Mouse (Mus musculus): ENCODE data around the gene Bcar1. TPM values are rescaled to one million over a fixed set of nuclear protein-coding genes. Genes with fewer than 3 reads are reported as not detected.

Gene Bcar1
- 10 to 100 TPM; 49.4 to 54.6 (median 53.5) TPM for total RNA-seq (2022)

DNA sequence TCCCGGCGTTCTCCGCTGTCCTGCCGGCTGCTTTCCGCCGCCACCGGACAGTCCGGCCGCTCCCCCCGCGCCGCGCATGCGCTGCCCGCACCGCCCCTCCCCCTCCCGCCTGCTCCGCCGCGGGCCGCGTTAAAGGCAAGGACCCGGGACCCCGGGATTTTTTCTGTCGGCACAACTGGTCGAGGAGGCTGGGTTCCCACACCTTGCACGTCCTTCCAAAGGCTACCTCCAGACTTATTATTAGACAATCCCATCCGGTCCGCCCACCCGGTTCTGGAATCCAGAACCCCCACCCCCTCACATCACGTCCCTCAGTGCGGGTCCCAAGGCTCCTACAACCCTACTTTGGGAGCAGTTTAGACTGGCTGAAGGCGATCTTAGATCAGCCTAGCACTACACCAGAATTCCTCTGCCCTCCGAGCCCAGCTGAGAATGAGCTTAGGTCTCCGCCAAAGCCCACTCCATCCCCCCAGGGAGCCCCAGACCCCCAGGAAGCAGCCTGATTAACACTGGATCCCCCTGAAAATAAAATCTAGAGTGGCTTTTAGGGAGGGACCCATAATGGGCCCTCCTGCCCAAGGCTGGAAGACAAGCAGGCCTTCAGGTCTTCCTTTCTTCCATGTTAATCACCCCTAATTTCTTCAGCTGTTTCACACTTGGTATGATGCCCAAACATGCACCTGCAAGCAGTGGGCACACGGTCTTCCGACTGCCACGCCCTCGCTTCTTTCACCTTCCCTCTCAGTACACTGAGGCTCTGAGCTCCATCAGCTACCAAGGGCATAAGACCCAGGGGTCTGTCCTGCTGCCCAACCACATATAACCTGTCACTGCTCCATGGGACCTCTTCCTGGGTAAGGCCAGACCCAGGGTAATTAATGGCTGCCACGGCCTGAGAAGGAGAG lies at the start of gene Bcar1:
Gene Bcar1 (minus strand): TSS at position 18 of the 905 bp plus-strand sequence.
- DNase-seq (ENCODE audit: low spot score in 2 of 2) = no peak

DNA sequence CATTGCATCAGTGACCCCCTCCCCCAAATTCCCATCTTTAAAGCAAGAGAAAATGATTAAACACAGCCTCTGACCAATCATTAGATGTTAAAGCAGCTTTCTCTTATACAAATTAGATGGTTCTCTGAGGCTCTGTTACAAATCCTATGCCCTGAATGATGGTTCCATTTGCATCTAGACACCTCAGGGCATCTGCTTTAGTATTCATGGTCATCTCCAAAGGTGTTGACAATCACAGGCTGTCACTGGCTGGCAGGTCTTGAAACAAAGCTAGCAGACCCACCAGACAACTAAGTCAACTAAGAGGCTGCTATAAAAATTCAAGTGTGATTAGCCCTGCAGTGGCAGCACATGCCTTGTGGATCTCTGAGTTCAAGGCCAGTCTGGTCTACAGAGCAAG lies 46.0 kb upstream of the Bcar1 start:
- DNase-seq (ENCODE audit: low spot score in 2 of 2) = no peak

DNA sequence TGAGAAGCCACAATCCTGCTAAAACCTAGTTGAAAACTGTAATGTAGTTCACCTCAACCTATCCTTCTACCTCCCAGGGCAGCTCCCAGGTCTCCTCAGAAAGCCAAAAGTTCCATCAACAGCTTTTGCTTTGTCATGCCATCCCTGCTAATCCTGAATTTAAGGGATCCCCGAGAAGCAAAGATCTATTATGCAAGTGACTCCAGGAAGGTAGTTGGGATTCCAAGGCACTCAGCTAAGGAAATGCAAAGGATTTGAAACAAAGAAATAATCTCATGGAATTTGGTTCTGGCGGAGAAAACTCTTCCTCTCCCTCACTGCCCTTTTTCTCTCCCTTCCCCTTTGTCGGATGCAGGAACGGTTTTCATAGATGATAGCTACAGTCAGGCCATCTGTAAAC lies 45.6 kb upstream of the Bcar1 start:
- no peak for DNase-seq (ENCODE audit: low spot score in 2 of 2)

DNA sequence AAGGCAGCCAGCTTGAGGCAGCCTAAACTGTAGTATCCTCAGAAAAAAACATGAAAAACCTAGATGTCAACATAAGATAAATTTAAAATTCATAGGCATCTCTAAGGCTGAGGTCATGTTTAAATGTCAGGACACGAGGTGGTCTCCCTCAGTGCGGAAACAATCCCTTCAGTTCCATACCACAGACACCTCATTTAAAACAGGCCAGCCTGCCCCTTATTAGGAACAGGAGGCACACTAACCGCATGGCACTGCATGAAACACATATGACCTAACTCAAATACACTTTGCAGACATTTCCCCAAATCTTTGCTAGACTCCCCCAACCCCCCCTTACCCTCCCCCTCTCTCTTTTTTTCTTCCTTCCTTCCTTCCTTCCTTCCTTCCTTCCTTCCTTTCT lies 44.9 kb upstream of the Bcar1 start:
- DNase-seq (ENCODE audit: low spot score in 2 of 2) = no peak

DNA sequence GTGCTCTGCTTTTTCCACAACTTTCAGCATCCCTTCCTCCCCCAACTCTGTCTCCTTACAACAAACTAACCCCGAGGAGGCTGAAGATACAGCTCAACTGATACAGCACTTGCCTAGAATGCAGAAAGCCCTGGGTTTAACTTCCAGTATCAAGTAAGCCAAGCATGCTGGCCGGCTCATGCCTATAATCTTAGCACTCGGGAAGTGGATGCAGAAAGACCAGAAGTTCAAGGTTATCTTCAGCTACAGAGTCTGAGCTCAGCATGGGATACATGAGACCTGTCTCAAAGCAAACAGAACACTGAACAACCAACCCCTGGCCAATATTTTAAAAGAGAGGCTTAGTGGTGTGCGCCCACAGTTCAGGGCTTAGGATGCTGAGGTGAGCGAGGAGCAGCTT lies 44.5 kb upstream of the Bcar1 start:
- DNase-seq (ENCODE audit: low spot score in 2 of 2) = no peak

DNA sequence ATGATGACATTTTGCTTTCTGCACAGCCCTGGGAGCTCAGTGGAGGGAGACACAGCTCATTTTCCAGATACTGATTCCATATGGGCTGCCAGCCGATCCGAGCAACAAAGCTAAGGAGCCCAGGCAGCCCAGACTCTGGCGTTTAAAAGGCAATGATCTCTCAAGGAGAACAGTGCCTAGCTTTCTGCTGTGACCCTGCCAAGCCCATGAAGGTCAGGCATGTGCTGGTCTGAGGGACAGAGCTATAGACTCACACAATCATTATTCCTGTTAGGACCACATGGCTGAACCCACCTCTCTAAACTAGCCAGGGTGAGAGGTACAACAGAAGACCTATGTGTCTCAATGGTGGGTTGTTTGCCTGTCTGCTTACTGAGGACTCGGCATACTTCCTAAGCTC lies 44.1 kb upstream of the Bcar1 start:
- no peak for DNase-seq (ENCODE audit: low spot score in 2 of 2)

DNA sequence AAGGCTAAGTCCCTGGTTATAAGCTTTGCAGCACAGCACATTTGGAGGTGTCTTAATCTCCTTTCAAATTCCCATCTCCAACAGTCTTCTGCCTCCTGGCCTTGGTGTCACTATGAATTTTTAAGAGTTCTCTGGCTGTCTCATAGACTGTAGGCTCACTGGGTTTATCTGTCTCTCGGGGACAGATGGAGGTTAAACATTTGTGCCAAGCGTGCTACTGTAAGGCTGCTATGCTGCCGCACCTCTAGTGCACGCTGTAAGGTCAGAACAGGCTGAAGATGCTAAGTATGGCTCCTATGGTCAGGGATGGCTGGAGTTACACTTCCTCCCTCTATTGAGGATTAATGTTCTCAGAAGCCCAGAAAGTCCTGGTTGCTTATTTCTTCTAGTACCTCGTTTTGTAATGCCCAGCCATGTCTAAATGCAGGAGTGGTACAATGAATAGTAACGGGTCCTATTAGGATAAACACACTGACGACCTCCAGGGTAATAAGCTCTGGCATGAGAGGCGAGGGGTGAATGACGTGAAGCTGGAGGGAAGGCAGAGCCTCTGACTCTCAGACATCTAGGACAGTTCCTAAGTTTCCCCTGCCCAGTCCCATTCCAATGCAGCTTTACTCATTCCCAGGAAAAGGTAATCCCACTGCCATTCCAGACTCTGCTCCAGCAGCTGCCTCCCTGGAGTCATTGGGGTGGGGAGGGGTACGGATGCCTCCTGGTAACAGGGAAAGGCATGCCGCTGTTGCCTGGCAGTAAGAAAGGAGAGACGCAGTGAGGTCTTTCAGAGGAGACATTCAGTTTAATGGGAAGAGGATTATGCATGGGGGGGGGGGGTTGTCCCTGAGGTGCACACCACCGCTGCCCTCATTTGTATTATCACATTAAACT lies 43.3 kb upstream of the Bcar1 start:
- no peak for DNase-seq (ENCODE audit: low spot score in 2 of 2)

DNA sequence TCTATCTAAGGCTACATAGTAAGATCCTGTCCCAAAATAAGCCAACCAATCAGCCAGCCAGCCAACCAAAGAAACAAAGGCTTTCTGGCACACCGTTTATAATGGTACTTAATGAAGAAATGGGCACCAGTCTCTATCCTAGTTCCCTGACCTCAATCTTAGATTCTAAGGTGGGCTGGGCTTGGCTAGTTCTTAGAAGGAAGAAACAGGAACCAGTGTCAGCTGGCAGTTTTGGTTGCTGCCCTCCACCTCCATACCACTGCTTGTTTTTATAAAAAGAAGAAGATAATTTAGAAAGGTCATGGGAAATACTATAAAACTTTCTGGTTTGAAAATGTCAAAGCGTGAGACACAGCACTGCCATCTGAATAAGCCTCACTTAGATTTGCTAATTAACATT lies 42.5 kb upstream of the Bcar1 start:
- DNase-seq (ENCODE audit: low spot score in 2 of 2) = no peak

DNA sequence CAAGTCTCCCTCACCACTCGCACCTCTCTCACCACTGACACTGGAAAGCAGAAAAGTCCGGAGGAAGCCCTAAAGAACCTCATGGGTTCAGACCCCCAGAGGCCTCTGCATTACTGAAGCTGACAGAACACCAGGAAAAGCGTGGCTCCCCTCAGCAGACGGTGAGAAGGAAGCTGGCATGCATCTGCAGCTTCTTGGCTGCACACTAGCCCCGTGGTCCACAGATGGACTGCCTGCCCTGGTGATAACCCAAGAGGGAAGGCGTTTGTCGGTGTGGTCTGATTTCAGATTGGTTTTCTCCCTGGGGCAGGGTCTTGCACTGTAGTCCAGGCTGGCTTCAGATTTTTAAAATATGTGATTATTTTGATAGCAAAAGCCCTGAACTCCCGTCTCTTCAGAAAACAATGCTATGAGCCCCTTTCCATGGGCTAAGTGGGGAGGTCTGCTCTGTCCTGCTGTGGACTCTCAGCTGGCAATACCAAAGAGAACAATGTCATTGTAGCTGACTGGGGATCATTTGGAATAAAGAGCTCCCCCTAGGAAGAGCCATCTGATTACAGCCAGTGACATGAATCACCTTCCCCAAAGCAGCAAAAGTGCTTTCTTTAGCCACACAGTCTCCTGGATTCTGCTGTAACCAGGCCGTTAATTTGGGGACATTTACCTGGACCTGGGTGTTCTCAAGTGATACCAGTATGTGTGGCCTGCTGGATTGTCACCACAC lies 39.2 kb upstream of the Bcar1 start:
- DNase-seq (ENCODE audit: low spot score in 2 of 2) = no peak

DNA sequence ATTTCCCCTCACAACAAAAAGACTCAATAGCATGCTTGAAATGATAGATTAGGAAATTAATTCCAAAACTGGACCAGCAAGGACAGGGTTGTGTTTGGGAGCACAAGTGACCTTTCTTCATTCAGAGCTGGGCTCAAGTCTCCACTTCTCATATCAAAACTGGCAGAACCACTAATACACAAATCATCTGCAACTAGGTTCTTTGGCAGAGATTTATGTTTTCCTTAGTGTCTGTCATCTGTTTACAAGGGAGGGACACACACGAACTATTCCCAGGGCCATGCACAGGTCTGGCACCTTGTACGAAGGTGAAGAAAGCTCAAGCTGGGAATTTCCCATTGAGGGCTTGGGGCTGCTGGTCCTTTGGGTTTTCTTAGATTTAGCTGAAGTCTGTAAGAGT lies 38.6 kb upstream of the Bcar1 start:
- DNase-seq (ENCODE audit: low spot score in 2 of 2) = no peak

DNA sequence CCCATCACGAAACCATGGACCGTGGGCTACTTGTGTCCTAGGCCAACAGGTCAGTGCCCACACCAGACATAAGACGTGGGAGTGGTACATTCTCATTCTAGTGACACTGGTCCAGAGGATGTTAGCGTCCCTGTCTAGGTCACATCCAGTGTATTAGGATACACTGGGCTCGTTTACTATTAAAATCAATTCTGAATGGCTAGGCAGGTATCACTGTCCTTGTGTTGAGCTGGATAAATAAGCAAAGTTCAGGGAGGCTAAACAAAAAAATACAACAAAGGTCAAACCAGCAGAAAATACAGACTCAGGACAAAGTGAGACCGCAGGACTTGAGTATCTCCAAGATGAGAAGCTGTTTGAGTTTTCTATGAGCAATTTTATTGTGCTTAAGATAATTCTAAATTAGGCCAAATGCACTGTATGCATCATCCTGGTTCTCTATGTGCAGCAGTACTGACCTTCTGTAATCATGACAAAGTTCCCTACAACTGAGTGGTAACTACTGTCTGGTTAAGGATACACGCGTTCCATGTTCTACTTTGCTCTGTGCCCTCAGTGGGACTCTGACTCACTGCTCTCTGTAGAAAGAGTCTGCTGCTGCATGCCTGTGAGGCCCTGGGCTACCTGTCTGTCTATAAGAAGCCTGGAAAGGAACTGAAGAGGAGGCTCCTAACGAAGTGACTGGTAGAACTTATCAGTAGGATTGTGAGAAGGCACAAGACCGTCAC lies 37.3 kb upstream of the Bcar1 start:
- DNase-seq (ENCODE audit: low spot score in 2 of 2) = no peak

DNA sequence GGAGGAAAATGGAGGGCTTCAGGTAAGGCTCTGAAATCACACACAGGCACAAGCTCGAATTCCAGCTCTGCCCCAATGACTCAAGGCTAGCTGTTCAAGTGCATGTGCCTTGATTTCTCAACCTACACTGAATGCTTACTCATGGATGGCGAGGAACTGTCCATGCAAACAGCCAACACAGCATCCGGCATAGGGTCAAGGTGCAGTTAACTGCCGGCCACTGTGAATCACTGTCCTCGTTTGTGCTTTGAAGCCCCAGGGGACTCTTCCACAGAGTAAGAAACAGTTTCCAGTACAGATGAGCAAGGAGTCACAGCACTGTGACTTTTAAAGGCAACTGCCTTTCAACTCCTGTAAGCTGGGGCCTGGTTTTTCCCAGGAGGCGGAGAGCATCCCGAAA lies 36.1 kb upstream of the Bcar1 start:
- DNase-seq (ENCODE audit: low spot score in 2 of 2) = no peak

DNA sequence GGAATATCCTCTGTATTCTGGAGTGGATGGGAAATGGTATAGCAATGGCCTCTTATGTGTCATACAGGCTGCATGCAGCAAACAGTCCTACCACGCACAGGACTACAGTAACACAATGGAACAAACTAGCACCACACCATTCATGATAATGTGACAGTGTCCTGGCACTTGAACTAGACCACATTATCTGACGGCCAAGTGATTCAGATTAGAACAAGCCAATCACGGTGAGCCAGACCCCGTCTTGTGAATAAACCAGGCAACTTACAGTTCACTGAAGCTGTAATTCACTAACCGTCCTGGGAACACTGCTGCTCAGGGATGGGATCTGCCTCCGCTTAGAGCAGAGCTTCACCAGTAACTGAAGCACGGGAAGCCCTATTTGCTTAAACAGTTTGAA lies 35.2 kb upstream of the Bcar1 start:
- no peak for DNase-seq (ENCODE audit: low spot score in 2 of 2)

DNA sequence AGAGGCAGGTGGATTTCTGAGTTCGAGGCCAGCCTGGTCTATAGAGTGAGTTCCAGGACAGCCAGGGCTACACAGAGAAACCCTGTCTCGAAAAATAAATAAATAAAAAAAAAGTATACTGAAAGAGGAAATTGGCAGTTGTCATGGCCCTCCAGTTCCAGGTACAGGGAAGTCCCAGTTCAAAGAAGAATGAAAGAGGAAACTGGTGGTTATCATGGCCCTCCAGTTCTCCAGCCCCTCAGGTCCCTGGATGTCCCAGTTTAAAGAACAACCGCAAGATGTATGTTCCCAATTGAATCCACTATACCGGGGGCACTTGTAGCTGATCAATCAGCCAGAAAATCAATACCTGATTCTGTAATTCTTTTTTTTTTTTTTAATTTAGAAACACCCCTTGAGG lies 32.9 kb upstream of the Bcar1 start:
- no peak for DNase-seq (ENCODE audit: low spot score in 2 of 2)

DNA sequence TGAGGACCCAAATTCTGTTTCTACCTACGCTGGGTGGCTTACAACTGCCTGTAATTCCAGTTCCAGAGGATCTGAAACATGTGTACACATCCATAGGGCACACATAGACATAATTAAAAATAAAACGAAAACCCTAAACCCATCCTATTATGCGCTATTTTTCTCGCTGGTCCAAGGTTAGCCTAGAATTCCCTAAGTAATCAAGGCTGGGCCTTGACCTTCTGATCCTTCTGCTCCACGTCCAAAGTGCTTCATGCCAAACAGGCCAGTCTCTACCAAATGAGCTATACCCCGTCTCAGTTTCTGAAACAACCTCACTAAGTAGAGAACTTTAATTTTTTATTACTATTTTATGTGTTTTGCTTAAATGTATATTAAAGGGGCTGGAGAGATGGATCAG lies 32.2 kb upstream of the Bcar1 start:
- DNase-seq (ENCODE audit: low spot score in 2 of 2) = no peak

DNA sequence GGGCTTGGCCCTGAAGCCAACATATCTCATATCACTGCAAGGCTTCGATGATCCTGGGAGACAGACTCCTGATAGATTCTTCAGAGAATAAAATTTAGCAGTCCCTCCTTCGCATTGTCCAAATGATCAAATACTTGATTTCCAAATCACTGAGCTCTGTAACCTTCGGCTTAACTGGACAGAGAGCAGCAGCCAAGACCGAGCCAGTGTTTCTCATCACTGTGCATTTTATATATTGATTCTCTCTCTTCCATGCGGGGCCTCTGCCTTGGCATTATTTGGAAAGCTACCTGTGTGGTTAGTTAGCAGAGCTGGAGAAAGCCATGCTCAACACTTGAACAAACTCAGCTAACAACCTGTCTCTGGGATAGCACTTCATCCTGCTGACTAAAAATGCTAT lies 29.9 kb upstream of the Bcar1 start:
- no peak for DNase-seq (ENCODE audit: low spot score in 2 of 2)

DNA sequence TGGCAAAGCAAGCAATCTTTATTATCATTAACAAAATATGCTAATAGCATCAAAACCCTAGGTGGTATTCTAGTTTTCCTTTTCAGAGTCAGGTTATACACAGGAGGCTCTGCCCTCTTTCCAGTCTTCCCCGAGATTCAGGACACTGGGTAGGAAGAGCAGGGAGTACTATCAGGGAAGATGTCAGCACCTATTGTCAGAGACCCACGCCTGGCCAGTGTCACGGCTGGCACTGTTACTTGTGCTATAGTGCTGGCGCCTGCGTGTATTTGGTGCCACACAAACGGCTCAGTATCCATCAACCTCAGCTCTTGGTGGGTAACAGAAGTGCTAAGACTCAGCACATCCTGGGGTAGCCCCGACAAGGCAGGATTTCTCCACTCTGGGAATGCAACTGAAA lies 29.4 kb upstream of the Bcar1 start:
- no peak for DNase-seq (ENCODE audit: low spot score in 2 of 2)

DNA sequence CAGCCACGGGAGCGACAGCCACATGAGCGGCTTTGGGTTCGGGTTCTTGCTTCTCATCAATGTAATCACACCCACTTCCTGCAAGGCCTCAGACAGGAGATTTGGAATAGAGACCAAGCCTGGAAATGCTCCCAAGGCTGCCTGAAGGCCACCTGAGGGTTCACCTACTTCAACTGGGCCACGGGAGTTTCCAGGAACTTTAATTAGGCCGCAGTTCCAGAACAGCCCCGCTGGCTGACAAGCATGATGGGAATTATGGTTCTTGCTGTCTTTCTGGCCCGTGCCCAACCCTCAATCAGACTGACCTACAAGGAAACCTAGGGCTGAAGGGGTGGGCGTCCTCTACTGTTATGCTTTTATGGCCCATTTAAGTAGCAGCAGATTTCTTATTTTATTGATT lies 28.5 kb upstream of the Bcar1 start:
- no peak for DNase-seq (ENCODE audit: low spot score in 2 of 2)

DNA sequence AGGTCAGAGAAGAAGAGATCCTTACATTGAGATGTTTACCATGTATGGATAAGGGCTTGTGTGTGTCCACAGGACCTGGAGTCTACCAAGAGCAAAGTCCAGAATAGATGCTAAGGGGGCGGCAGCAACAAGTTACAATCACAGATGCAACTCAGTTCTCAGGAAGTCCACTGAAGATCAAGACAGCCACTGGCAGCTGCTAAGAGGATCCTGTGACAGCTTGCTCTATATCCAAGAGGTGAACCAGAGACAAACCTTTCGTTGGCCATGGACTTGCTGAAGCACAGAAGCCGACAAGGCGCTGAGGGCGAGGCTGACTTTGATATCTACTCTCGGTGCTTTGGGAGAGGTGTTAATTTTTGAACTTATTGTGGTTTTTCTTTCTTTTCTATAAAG lies 28.0 kb upstream of the Bcar1 start:
- DNase-seq (ENCODE audit: low spot score in 2 of 2) = no peak

DNA sequence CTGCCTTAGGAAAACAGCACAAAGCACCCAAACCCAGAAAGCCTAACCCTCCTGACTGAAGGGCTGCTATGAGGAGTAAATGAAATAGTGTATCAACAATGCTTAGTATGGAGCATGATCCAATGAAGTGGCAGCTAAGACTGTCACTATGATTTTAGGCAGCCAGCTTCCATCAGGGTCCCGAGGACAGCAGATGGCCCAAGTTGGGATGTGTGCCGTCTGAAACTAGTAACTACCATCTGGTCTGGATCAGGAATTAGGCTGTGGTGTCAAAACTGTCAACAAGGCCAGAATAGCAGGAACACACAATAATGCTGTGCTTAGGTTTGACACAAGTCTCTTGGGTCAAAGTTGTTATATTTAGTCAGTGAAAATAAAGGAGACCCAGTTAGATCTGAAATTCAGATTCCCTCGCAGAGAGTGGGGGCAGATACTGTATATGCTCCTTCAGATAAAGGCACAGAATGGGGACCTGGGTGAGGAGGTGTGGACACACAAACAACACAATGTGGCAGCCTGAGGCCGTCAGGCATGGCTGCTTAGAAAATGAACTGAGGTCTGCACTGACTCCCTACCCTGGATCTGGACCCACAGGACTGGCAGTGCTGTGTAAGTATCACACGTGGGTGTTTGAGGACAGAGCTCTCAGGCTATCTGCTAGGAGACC lies 27.5 kb upstream of the Bcar1 start:
- DNase-seq (ENCODE audit: low spot score in 2 of 2) = no peak

All from left cerebral cortex, adult 8-10 months (tissue).